Mouse (Mus musculus): ENCODE data around the gene Phactr3. TPM values are rescaled to one million over a fixed set of nuclear protein-coding genes. Genes with fewer than 3 reads are reported as not detected.

Phactr3 gene
- 0.38 and 0.59 TPM in 2 replicates for polyA plus RNA-seq (2012; rRNA removed)

DNA sequence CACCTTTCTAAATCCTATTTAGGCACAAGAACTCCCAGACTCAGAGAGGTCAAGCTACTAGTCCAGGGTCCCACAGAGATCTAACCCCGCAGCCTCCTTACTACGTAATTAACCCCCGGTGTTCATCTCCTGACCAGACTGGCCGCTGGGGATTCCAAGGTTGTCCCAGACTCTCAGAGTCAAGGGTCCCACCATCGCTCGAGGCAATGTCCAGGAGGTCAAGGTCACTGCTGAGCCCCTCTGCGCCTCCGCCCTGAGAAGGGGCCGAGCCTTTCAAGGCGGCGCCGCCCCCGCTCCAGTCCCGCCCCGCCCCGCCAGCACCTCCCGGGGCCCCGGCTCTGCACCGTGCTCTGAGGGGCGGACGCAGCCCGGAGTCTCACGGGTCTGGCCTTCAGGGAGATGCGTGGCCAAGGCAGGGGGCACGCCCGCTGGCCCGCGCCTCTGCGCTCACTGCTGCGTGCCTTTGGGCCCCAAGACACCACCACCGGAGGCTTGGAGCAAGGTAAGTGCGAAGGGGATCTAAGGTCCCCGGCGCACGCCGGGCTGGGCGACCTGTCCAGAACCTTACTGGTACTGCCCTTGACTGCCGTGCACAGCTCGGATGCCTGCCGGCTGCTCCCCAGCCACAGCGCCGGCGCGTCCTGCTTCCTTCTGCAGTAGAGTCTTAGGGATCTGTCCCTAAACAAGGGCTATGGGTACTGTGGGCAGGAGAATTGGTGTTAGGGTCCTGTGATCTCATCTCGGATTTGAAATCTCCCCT is at the start of gene Phactr3:
Gene Phactr3 (plus strand): TSS at position 175 of the 760 bp plus-strand sequence.

DNA sequence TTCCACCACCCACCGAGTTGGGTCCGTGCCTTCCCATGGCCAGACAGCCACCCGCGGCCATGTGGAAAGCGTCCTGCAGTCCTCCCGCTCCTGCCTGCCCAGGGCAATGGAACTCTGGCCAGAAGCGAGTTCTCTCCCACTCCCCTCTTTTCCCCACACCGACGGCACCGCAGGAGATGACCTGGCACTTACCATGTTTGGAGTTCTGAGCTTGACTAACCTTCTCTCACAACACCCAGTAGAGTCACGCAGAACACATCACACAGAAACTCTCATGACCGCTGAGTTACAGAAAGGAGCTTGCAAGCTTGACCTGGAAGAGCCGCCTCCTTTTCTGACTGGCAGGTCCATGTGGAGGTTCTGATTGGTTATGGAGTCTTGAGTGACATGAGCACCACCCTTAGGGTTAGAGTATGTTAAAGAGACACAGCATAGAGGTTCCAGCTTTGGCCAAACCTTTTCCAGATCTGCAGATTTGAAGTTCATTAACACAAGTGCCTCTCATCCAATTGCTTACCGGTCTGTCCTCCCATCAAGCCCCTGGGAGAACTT is 40.5 kb upstream of the Phactr3 start, which contains the start of gene Zfp931:
Gene Zfp931 (minus strand): TSS at position 311 of the 552 bp plus-strand sequence.

Other genes with a start within 250 kb of the Phactr3 start
- 0.13 and 0.41 TPM in 2 replicates for gene Gm14327, start 221.9 kb upstream of the Phactr3 start, polyA plus RNA-seq (2012; rRNA removed)
- gene Zfp972, start 193.4 kb upstream of the Phactr3 start, polyA plus RNA-seq (2012; rRNA removed) = 0.66 TPM in 1 of 2 replicates, not detected in the other
- gene Gm14326, start 161.7 kb upstream of the Phactr3 start, polyA plus RNA-seq (2012; rRNA removed) = 1.7 and 1.9 TPM in 2 replicates
- 0.69 and 0.87 TPM in 2 replicates for gene Zfp971, start 95.7 kb upstream of the Phactr3 start, polyA plus RNA-seq (2012; rRNA removed)
- gene Zfp931, start 40.5 kb upstream of the Phactr3 start, polyA plus RNA-seq (2012; rRNA removed) = 0.86 and 0.88 TPM in 2 replicates